Mouse (Mus musculus) limb, embryonic 11.5 days (tissue): ENCODE measurements around the gene Gria1. TPM values are rescaled to one million over a fixed set of nuclear protein-coding genes. Genes with fewer than 3 reads are reported as not detected.

Source experiments
- ATAC-seq: fragments of 200-750 bp; cut with Nextera tagmentation; 2 replicates; pipeline ENCODE4 v1.8.0; 2017; ENCODE audit warnings: low read depth; ENCODE audit not compliant: insufficient number of reproducible peaks, low FRiP score, low TSS enrichment
- DNase-seq: peaks from one replicate; pipeline ENCODE4 v3.0.0-alpha.2; 2015; ENCODE audit warnings: low spot score
- H3K27ac ChIP-seq: fragments of 300-500 bp; sonication (generic); replicated peaks from 2 replicates; pipeline ENCODE4 v1.5.1; 2014; ENCODE audit warnings: low read depth, mild to moderate bottlenecking, low read length
- H3K27me3 ChIP-seq: fragments of 300-500 bp; sonication (generic); 2 replicates; pipeline ENCODE4 v1.6.1; 2014; ENCODE audit warnings: mild to moderate bottlenecking, low read length, mixed read lengths; ENCODE audit not compliant: control insufficient read depth, insufficient read depth
- H3K36me3 ChIP-seq: fragments of 300-500 bp; sonication (generic); 2 replicates; pipeline ENCODE4 v1.6.1; 2014; ENCODE audit warnings: mild to moderate bottlenecking, low read length, moderate library complexity, mixed read lengths; ENCODE audit not compliant: control insufficient read depth, insufficient read depth
- H3K4me1 ChIP-seq: fragments of 300-500 bp; sonication (generic); 2 replicates; pipeline ENCODE4 v1.6.1; 2014; ENCODE audit warnings: low read length, mixed read lengths; ENCODE audit not compliant: control insufficient read depth, insufficient read depth
- H3K4me2 ChIP-seq: fragments of 300-500 bp; sonication (generic); 2 replicates; pipeline ENCODE4 v1.6.1; 2014; ENCODE audit warnings: low read depth, mild to moderate bottlenecking, moderate library complexity; ENCODE audit not compliant: severe bottlenecking
- H3K4me3 ChIP-seq: fragments of 300-500 bp; sonication (generic); 2 replicates; pipeline ENCODE4 v1.5.1; 2014; ENCODE audit warnings: low read depth, low read length
- H3K9ac ChIP-seq: fragments of 300-500 bp; sonication (generic); 2 replicates; pipeline ENCODE4 v1.6.1; 2014; ENCODE audit warnings: mild to moderate bottlenecking, low read length
- H3K9me3 ChIP-seq: fragments of 300-500 bp; sonication (generic); 2 replicates; pipeline ENCODE4 v1.6.1; 2016; ENCODE audit warnings: low read length; ENCODE audit not compliant: control insufficient read depth
- WGBS: fragments of 180-500 bp; shearing (Covaris S2); extraction: QIAGEN DNeasy Blood & Tissue Kit; methylation state at CpG from one replicate; pipeline ENCODE4 v1.1.7; 2014; 5-methylcytosine and 5-hydroxymethylcytosine counted together
- polyA plus RNA-seq: library from polyadenylated mRNA; unstranded; fragments of >200 nt; fragmentation: Nextera tagmentation; extraction: Ambion mirVana; gene quantifications from 2 replicates; pipeline ENCODE4 v1.2.1, GENCODE M21; 2014

The Gria1 gene
- polyA plus RNA-seq, 1 experiment from 2014 or later: 0.24 TPM

GRCm38 (mm10) chr11:57072171-57072570, 61.0 kb downstream of the Gria1 start:
- no peak overlapping the region for H3K27ac ChIP-seq
- no peak for DNase-seq
- no peak for ATAC-seq
- no peak overlapping the region for H3K4me3 ChIP-seq
- H3K4me1 ChIP-seq: no peaks in the 10 kb centered on the region
- H3K27me3 ChIP-seq: no peaks in the 10 kb centered on the region
- H3K4me2 ChIP-seq: no peak overlapping the region
- no peaks in the 10 kb centered on the region for H3K9me3 ChIP-seq
- 76% methylated on average over 6 of the region's 6 CpGs for WGBS
- H3K9ac ChIP-seq: no peak overlapping the region
- no peaks in the 10 kb centered on the region for H3K36me3 ChIP-seq

GRCm38 (mm10) chr11:57079423-57079822, 68.2 kb downstream of the Gria1 start:
- no peaks in the 10 kb centered on the region for H3K9me3 ChIP-seq
- H3K27me3 ChIP-seq: no peaks in the 10 kb centered on the region
- H3K4me3 ChIP-seq: no peak overlapping the region
- no peak for DNase-seq
- no peak overlapping the region for H3K27ac ChIP-seq
- no peak overlapping the region for H3K4me2 ChIP-seq
- H3K9ac ChIP-seq: no peak overlapping the region
- no peak for ATAC-seq
- H3K36me3 ChIP-seq: no peaks in the 10 kb centered on the region
- 76% methylated on average over 3 of the region's 3 CpGs for WGBS
- H3K4me1 ChIP-seq: no peaks in the 10 kb centered on the region

- Histone ChIP-seq H3K9ac (no peak overlapping the region), H3K27ac (no peak overlapping the region), H3K4me3 (no peak overlapping the region), H3K9me3 (no peaks in the 10 kb centered on the region), H3K4me2 (no peak overlapping the region), H3K36me3 (no peaks in the 10 kb centered on the region), H3K4me1 (no peaks in the 10 kb centered on the region), H3K27me3 (no peaks in the 10 kb centered on the region)
- ATAC-seq: no peak
- DNase-seq: no peak
- WGBS: 86% methylated on average over 5 of the region's 5 CpGs
Observed at GRCm38 (mm10) chr11:57089527-57089926, 78.3 kb downstream of the Gria1 start.

GRCm38 (mm10) chr11:57090705-57091104, 79.5 kb downstream of the Gria1 start:
- Histone ChIP-seq H3K4me2 (no peak overlapping the region), H3K27ac (no peak overlapping the region), H3K9ac (no peak overlapping the region), H3K4me1 (no peaks in the 10 kb centered on the region), H3K27me3 (no peaks in the 10 kb centered on the region), H3K36me3 (no peaks in the 10 kb centered on the region), H3K4me3 (no peak overlapping the region), H3K9me3 (no peaks in the 10 kb centered on the region)
- ATAC-seq: no peak
- no peak for DNase-seq

- no peaks in the 10 kb centered on the region for H3K27me3 ChIP-seq
- no peaks in the 10 kb centered on the region for H3K9me3 ChIP-seq
- H3K27ac ChIP-seq: no peak overlapping the region
- H3K4me1 ChIP-seq: no peaks in the 10 kb centered on the region
- H3K4me2 ChIP-seq: no peak overlapping the region
- H3K36me3 ChIP-seq: no peaks in the 10 kb centered on the region
- no peak overlapping the region for H3K9ac ChIP-seq
- 81% methylated on average over 3 of the region's 3 CpGs for WGBS
- DNase-seq (no peak), ATAC-seq (no peak)
- no peak overlapping the region for H3K4me3 ChIP-seq
Observed at GRCm38 (mm10) chr11:57091276-57091914, 80.2 kb downstream of the Gria1 start.

GRCm38 (mm10) chr11:57100491-57100890, 89.3 kb downstream of the Gria1 start:
- ATAC-seq: no peak
- Histone ChIP-seq H3K9me3 (no peaks in the 10 kb centered on the region), H3K27me3 (no peaks in the 10 kb centered on the region), H3K4me3 (no peak overlapping the region), H3K4me1 (no peaks in the 10 kb centered on the region), H3K9ac (no peak overlapping the region), H3K4me2 (no peak overlapping the region), H3K27ac (no peak overlapping the region), H3K36me3 (no peaks in the 10 kb centered on the region)
- 81% methylated on average over 5 of the region's 5 CpGs for WGBS
- DNase-seq: no peak

GRCm38 (mm10) chr11:57103751-57104254, 92.6 kb downstream of the Gria1 start:
- 79% methylated on average over 5 of the region's 5 CpGs for WGBS

GRCm38 (mm10) chr11:57105683-57106082, 94.5 kb downstream of the Gria1 start:
- no peak for DNase-seq
- Histone ChIP-seq H3K9me3 (no peaks in the 10 kb centered on the region), H3K27me3 (no peaks in the 10 kb centered on the region), H3K4me1 (no peaks in the 10 kb centered on the region), H3K9ac (no peak overlapping the region), H3K36me3 (no peaks in the 10 kb centered on the region), H3K4me2 (no peak overlapping the region), H3K27ac (no peak overlapping the region), H3K4me3 (no peak overlapping the region)
- WGBS: 75% methylated on average over 3 of the region's 3 CpGs
- no peak for ATAC-seq

More at GRCm38 (mm10) chr11:57103751-57104254, 92.6 kb downstream of the Gria1 start:
- Histone ChIP-seq H3K27me3 (no peaks in the 10 kb centered on the region), H3K36me3 (no peaks in the 10 kb centered on the region), H3K9ac (no peak overlapping the region), H3K27ac (no peak overlapping the region), H3K4me3 (no peak overlapping the region), H3K4me2 (no peak overlapping the region), H3K9me3 (no peaks in the 10 kb centered on the region), H3K4me1 (no peaks in the 10 kb centered on the region)
- ATAC-seq (no peak), DNase-seq (no peak)

GRCm38 (mm10) chr11:57112386-57112785, 101.2 kb downstream of the Gria1 start:
- no peak for DNase-seq
- H3K4me2 ChIP-seq: no peak overlapping the region
- H3K9me3 ChIP-seq: no peaks in the 10 kb centered on the region
- 89% methylated on average over 8 of the region's 8 CpGs for WGBS
- no peak for ATAC-seq
- H3K36me3 ChIP-seq: no peaks in the 10 kb centered on the region
- no peak overlapping the region for H3K27ac ChIP-seq
- H3K9ac ChIP-seq: no peak overlapping the region
- H3K4me3 ChIP-seq: no peak overlapping the region
- no peaks in the 10 kb centered on the region for H3K27me3 ChIP-seq
- H3K4me1 ChIP-seq: no peaks in the 10 kb centered on the region
